Mouse (Mus musculus): ENCODE measurements around the gene Trit1.

DNA sequence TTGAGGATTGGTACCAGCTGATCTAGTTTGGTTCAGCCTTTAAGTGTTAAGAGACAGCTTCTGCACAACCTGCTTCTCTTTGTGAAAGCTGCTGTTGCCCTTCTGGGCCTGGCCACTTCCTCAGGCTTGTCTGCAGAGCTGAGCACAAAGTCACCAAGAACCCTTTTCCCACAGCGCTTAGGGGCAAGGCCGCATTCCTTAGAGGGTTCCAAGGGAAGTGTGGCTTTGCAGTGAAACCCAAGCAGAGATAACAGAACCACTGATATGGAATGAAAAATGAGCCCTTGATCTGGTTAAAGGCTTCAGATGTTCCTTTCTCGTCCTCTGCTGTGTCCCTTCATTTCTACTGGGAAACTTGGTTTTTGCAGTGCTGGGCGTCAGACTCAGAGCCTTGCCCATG, 29.0 kb upstream of the Trit1 start:
- TF ChIP-seq POLR2A (IDR thresholded peaks at IDR 0.05; ENCODE audit: borderline replicate concordance, extremely low read depth, insufficient read depth, insufficient read length, poor library complexity, severe bottlenecking), result no peak
- no peak for TF ChIP-seq CTCF (IDR thresholded peaks at IDR 0.05; ENCODE audit: borderline replicate concordance, extremely low read depth, insufficient read depth, insufficient read length)
